Mouse (Mus musculus) ES-E14 (cell line): ENCODE data around the gene Slit3. TPM values are rescaled to one million over a fixed set of nuclear protein-coding genes. Genes with fewer than 3 reads are reported as not detected.

Experiments used
- DNase-seq: peaks from one replicate; pipeline ENCODE4 v3.0.0-alpha.2; 2013; ENCODE audit warnings: low read depth, low spot score
- H3K27ac ChIP-seq: 2 replicates; pipeline ENCODE4 v1.5.1; 2012; ENCODE audit warnings: low read depth, mild to moderate bottlenecking, low read length, moderate library complexity, mixed read lengths; ENCODE audit not compliant: poor library complexity, insufficient read depth, severe bottlenecking
- H3K36me3 ChIP-seq: 2 replicates; pipeline ENCODE4 v1.6.1; 2012; ENCODE audit warnings: mild to moderate bottlenecking, low read length, moderate library complexity, mixed read lengths; ENCODE audit not compliant: control insufficient read depth, poor library complexity, insufficient read depth, severe bottlenecking
- H3K4me1 ChIP-seq, 2 experiments: fragments of 150-350 bp in 1 of 2; sonication (generic) in 1 of 2; 2 replicates each; pipeline ENCODE4 v1.6.1; 2012; ENCODE audit warnings: low read length in 2 of 2, mild to moderate bottlenecking in 1 of 2, mixed read lengths in 1 of 2; ENCODE audit not compliant: control insufficient read depth in 2 of 2, insufficient read depth in 2 of 2, poor library complexity in 1 of 2
- H3K4me3 ChIP-seq, 2 experiments: fragments of 150-350 bp in 1 of 2; sonication (generic) in 1 of 2; 2 replicates each; pipeline ENCODE4 v1.5.1; 2012; ENCODE audit warnings: low read length in 2 of 2, low read depth in 1 of 2, mild to moderate bottlenecking in 1 of 2, mixed read lengths in 1 of 2; ENCODE audit not compliant: insufficient read depth in 1 of 2, poor library complexity in 1 of 2, severe bottlenecking in 1 of 2
- H3K9ac ChIP-seq: 2 replicates; pipeline ENCODE4 v1.6.1; 2012; ENCODE audit warnings: low read depth, mild to moderate bottlenecking, low read length, mixed read lengths; ENCODE audit not compliant: poor library complexity, insufficient read depth, severe bottlenecking
- H3K9me3 ChIP-seq: fragments of 150-350 bp; sonication (generic); 2 replicates; pipeline ENCODE4 v1.6.1; 2012; ENCODE audit warnings: low read depth, mild to moderate bottlenecking, low read length; ENCODE audit not compliant: control insufficient read depth, insufficient read depth
- CHD2 ChIP-seq: IDR thresholded peaks from 2 replicates; pipeline ENCODE4 v1.6.1; 2014; ENCODE audit warnings: mild to moderate bottlenecking, low read depth, low read length, inconsistent platforms
- HCFC1 ChIP-seq: IDR thresholded peaks from 2 replicates; pipeline ENCODE4 v1.6.1; 2012; ENCODE audit warnings: low read length, inconsistent platforms, borderline replicate concordance; ENCODE audit not compliant: insufficient read depth
- MAFK ChIP-seq: IDR thresholded peaks from 2 replicates; pipeline ENCODE4 v1.6.1; 2014; ENCODE audit warnings: mild to moderate bottlenecking, low read depth, low read length, inconsistent platforms; ENCODE audit not compliant: insufficient read depth
- ZC3H11A ChIP-seq: IDR thresholded peaks from 2 replicates; pipeline ENCODE4 v1.6.1; 2012; ENCODE audit warnings: low read depth, mild to moderate bottlenecking, inconsistent platforms, low read length, borderline replicate concordance
- ZNF384 ChIP-seq: IDR thresholded peaks from 2 replicates; pipeline ENCODE4 v1.6.1; 2012; ENCODE audit warnings: low read depth, low read length, inconsistent platforms
- in situ Hi-C, 2 experiments: fragments of 600-800 bp; cut with MboI; formaldehyde crosslinking; loops; one replicate each; pipeline ENCODE4 v1.15.1; 2025; ENCODE audit warnings: low sequenced_read_pairs in 2 of 2, inconsistent platforms in 1 of 2; ENCODE audit not compliant: unreplicated experiment in 2 of 2
- total RNA-seq: library from RNA; depleted of rRNA; stranded (reverse); fragments of 300-350 nt; gene quantifications from 2 replicates; pipeline ENCODE4 v1.2.3, GENCODE M21; 2012

Gene Slit3
- total RNA-seq, 1 experiment: 3.7 TPM

DNA sequence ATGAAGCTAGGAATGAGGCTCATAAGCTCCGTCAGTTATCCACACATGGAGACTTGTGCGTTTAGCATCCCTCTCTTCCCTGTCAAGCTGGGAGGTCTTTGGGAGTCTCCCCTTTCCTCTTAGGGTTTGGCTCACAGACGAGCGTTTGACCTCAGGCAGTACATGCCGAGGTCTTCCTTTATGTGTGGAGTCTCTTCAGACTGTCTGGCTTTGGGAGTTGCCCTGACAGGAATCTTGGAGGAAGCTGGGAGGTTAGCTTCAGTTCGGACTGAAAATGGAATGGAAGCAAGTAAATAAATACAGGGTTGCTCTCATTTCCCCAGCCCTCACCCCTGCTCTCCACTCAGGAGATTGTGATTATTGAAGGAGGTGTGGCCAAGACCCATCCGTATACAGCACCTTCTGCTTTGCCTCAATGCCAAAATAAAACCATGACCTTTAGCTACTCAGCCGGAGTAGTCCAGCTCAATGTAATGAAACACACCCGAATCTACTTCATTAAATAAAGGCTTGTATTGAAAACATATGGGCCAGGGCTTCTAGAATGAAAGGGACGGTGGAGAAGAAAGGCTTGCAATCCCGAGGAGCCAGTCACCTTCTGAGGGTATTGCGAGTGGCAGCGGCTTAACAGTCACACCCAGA lies 297.0 kb downstream of the Slit3 start:
- H3K27ac ChIP-seq: peak overlapping the region; percentile 80
- peaks cover 21 to 38% of the 10 kb centered on the region in 2 experiments for H3K4me1 ChIP-seq
- H3K4me3 ChIP-seq: no peak overlapping the region
- H3K9ac ChIP-seq: peak overlapping the region; percentile 49; the same call in 1 of the 2 replicates
- no peaks in the 10 kb centered on the region for H3K9me3 ChIP-seq
- no peaks in the 10 kb centered on the region for H3K36me3 ChIP-seq
- no peak for TF ChIP-seq MAFK
- TF ChIP-seq CHD2: no peak
- TF ChIP-seq ZC3H11A: no peak
- TF ChIP-seq HCFC1: no peak
- no peak for TF ChIP-seq ZNF384
- in situ Hi-C loops: loop anchor here in 1 of 2 experiments (25.0 kb wide), 1 partner anchor 1881 kb away; no protein-coding TSS in a partner anchor
- peak; percentile 56 for DNase-seq

DNA sequence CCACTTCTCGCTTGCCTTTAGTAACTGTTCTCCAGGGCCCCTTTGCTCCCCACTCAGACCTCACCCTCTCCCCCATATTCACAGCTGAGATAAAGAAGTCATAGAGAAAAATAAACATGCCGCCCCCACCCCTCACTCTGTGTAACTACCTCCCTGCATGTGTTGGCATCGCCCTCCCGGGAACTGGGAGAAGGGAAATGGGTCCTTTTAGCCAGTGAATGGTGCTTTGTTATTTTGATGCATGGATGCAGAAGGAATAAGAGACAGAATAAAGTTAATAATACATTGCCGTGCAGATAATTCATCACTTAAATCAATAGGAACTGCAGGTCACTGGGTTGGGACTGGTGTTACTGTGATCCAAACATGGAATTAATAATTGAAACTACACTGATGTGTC lies 298.0 kb downstream of the Slit3 start:
- Histone ChIP-seq H3K36me3 (no peaks in the 10 kb centered on the region), H3K4me1 (peaks cover 21 to 38% of the 10 kb centered on the region in 2 experiments), H3K9ac (no peak overlapping the region), H3K9me3 (no peaks in the 10 kb centered on the region), H3K27ac (peak overlapping the region; percentile 80), H3K4me3 (no peak overlapping the region)
- TF ChIP-seq ZNF384: no peak
- no peak for TF ChIP-seq CHD2
- TF ChIP-seq ZC3H11A: no peak
- no peak for TF ChIP-seq MAFK
- TF ChIP-seq HCFC1: no peak
- DNase-seq: no peak
- in situ Hi-C loops: loop anchor here in 1 of 2 experiments (25.0 kb wide), 1 partner anchor 1882 kb away; no protein-coding TSS in a partner anchor

DNA sequence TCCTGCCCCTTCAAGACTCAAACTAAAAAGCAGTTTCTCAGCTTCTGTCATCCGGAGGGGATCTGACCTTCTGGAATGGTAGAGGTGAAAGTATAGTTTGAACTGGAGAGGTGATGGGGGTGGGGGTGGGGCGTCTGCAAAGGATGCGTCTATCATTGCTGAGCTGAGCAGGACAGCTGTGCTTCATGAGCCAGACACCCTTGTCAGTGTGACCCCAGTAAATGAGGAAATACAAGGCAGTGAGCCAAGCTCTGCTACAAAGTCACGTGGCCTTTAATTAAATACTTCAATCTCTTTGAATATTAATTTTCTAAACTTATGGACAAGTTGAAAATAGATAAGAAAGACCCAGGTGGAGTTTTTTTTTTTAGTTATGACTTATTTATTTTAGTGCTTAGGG lies 300.7 kb downstream of the Slit3 start:
- no peak overlapping the region for H3K27ac ChIP-seq
- H3K9ac ChIP-seq: no peak overlapping the region
- no peaks in the 10 kb centered on the region for H3K9me3 ChIP-seq
- in situ Hi-C loops: loop anchor here in 1 of 2 experiments (25.0 kb wide), 1 partner anchor 1884 kb away; no protein-coding TSS in a partner anchor
- TF ChIP-seq CHD2 (no peak), MAFK (no peak), HCFC1 (no peak), ZNF384 (no peak), ZC3H11A (no peak)
- DNase-seq: no peak
- H3K4me1 ChIP-seq: peaks cover 14 to 25% of the 10 kb centered on the region in 2 experiments
- H3K36me3 ChIP-seq: no peaks in the 10 kb centered on the region
- H3K4me3 ChIP-seq: no peak overlapping the region

DNA sequence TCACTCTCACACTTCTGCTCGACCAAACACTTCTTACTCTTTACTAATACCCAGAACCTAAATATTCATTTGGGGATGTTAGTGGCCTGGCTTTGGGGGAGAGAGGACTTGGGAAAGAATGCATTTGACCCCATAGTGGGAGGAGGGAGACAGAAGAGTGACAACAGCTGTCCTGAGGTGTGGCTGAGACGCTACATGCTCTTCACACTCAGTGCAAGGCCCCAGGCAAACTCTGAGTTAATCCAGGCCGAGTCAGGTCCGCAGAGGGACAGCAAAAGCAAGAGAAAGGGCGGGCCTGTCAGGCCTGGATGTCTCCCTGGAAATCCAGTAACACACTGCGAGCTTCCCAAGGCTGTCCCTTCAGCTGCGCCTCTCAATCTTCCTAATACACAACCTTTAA lies 307.0 kb downstream of the Slit3 start:
- no peak overlapping the region for H3K27ac ChIP-seq
- H3K4me1 ChIP-seq: peaks cover 0 to 5% of the 10 kb centered on the region in 2 experiments; a peak in 1 of 4 replicates
- TF ChIP-seq ZNF384: no peak
- TF ChIP-seq CHD2: no peak
- no peak for TF ChIP-seq ZC3H11A
- TF ChIP-seq HCFC1: no peak
- TF ChIP-seq MAFK: no peak
- H3K9me3 ChIP-seq: no peaks in the 10 kb centered on the region
- in situ Hi-C loops: no loop called here
- H3K36me3 ChIP-seq: no peaks in the 10 kb centered on the region
- no peak for DNase-seq
- H3K9ac ChIP-seq: no peak overlapping the region
- H3K4me3 ChIP-seq: no peak overlapping the region

DNA sequence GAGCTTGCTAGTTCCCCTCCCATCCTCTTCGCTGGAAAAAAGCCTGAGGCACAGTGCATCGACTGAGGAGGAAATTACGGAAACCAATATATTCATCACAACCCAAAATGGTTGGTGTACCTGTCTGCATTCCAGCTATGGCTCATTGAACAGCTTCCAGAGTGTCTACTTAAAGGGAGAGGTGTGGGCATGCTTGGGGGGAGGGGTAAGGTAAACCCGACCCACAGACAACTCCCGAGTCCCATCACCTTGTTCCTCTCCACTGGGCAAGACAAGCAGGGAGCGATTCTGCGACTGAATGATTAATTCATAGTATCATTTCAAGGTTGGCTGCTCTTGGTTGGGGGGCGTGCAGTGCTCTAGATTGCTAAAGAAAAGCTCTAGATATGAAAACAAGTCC lies 310.1 kb downstream of the Slit3 start:
- Histone ChIP-seq H3K36me3 (no peaks in the 10 kb centered on the region), H3K27ac (no peak overlapping the region), H3K4me1 (peaks cover 0 to 5% of the 10 kb centered on the region in 2 experiments; a peak in 1 of 4 replicates), H3K9ac (no peak overlapping the region), H3K4me3 (no peak overlapping the region), H3K9me3 (no peaks in the 10 kb centered on the region)
- DNase-seq: no peak
- TF ChIP-seq ZC3H11A (no peak), MAFK (no peak), CHD2 (no peak), HCFC1 (no peak), ZNF384 (no peak)
- in situ Hi-C loops: no loop called here
